Mouse (Mus musculus): ENCODE data around the gene Nfia. TPM values are rescaled to one million over a fixed set of nuclear protein-coding genes. Genes with fewer than 3 reads are reported as not detected.

Gene Nfia
- total RNA-seq, 4 experiments from 2014 or later: 117 to 145 (median 127) TPM

DNA sequence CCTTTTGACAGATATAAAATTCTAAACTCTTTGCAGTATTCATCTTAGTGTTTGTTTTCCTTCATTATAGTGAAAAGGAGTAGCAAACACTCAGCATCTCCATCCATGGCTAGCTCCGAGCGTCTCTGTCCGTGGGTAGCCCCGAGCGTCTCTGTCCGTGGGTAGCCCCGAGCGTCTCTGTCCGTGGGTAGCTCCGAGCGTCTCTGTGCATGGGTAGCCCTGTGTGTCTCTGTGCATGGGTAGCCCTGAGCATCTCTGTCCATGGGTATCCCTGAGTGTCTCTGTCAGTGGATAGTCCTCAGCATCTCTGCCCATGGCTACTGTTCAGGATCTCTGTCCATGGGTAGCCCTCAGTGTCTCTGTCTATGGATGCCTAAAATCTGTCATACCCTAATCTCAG lies 140.0 kb downstream of the Nfia start:
- DNase-seq: no peak

DNA sequence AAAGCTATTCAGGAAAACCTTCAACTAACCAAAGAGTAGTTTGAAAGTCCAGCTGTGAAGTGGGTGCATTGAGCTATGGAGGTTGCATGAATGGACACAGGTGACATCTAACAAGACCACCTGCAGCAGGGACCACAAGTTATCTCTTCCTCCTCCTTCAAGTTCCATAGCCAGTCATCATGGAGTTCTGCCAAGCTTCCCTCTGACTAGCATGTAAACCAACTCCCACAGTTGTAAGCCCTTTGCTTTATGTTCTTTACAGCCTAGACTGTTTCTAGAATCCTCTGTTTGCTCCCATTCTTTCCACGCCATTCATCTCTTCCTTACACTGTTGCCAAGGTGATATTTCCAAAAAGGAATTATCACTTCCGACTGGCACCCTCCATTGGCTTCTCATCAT lies 141.8 kb downstream of the Nfia start:
- no peak for DNase-seq

DNA sequence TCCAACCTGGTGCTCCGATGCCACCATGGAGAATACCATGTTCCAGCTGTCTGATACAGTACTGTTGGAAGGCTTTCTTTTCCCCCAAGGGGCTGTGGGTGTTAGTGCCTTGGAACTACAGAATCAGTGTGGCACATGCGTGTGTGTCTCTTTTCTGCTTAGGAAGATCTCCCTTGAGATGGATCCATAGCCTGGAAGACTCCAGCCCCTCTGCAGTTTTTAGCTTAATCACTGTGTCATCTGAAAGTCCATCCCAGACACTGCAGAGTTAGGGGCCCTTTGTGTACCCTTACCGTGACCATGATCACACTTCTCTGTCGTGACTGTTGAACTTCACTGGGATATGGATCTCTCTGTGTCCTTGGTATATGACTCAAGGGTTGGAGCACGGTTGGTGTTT lies 142.2 kb downstream of the Nfia start:
- no peak for DNase-seq

DNA sequence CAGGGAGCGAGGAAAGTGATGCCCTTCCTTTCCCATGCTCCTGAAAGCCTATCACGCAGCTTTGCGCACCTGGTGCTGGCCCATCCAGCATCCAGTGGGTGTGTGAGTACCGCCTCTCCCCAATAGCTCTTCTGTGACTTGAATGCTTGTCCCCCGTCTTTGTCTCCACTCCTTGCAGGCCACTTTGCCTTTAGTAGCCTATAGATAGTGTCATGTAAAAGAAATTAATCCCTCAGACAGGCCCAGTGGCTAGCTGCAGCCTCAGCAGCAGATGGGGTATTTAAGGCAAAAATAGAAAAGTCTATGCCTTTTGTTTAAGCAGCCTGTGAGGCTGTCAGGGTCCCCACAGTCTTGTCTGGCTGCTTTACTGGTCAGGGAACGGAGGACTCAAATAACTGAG lies 145.0 kb downstream of the Nfia start:
- DNase-seq: no peak

DNA sequence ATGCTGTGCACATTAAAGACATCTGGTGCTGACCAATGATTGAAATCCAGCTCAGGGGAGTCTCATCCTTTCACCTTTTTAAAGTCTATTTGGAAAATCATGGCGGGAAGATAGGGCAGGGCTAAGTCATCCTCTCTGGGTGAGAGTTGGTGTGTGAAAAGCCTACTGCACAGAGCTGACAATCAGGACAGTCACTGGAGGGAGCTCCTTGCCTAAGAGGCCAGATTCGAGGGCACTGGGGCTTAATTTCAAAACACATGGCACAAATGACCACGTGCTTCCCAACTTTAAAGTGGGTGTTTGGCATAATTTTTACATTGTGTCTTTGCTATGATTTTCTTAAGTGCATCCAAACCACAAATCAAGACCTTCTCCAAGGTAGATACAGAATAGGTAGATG lies 146.1 kb downstream of the Nfia start:
- DNase-seq: no peak

DNA sequence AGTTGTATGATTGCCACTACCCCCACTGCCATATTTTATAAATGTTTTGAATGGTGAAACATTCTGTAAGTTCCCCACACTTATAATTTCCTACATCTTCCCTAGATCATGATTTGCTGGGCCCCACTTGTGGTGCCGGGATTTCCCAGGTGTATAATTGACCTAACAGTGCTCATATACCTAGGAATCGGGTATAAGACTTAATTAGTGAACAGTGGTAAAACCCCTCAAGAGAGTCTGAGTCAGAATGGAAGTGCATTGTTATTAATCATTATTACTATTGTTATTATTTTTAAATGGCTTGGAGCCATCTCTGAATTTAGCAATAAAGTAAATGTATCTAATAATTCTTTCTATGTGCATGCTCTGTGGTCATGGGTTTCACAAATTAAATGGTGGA lies 147.2 kb downstream of the Nfia start:
- DNase-seq: no peak

DNA sequence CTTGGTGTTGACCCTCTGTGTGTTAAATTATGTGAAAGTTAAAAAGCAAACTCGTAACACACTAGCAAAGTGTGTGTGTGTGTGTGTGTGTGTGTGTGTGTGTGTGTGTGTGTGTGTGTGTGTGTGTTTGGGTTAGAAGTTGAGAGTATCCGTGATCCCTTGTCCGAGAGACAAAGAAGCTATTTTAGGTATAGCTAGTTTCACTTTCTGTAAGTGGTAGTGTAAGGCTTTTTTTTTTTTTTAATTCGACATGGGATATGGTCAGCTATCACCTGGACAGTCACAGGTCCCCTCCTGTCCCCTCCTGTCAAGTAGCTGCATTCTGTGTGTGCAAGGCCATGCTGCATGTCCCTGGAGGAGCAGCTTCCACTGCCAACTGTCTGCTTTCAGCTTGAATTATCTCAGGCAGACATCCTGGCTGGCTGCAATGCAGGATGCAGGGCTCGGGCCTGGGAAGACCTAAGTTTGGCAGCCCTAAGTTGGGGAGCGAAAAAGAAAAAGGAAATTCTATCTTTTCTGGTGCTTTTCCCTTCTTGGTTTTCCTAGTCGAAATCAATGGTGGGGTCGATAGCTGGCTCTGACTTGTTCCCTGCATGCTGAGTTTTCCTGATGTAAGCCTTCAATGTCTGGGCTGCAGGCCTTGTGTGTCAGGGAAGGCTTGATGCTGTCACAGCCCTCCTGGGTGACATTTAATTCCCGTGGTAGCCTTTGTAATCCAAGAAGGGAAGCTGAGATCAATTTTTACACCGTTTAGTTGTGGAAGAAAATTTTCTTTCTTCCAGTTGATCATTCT lies 147.9 kb downstream of the Nfia start:
- peak; percentile 43 for DNase-seq

DNA sequence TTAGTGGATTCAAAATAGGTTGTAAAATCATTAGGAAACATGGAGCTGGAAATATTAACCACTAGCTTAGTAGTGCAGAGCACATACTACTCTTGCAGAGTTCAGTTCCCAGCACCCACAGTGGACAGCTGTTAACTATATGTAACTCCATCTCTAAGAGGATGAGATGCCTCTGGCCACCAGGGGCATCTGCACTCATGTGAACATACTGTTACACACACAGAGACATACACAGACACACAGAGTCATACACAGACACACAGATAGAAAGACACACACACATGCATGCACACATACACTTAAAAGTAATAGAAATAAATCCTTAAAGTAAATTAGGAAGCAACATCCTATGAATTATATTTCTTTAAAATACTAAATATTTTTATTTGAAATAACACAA lies 149.1 kb downstream of the Nfia start:
- no peak for DNase-seq

DNA sequence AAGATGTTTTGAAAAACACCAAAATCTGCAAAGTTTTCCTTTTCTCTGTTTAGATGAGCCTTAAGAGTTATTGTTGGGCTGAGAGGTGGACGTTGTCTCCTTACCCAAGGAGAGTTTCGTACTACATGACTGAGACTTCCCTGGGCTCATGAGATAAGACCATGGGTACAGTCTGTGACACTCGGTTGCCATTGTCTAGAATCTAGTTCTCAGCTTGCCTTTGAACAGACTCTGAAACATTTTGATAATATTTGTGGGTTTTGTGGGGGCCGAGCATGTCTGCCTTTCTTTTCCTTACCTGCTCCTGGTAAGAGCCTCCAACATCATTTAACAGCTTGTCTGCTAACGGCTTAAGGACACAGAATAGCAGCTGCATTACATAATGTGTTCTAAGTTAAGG lies 150.7 kb downstream of the Nfia start:
- no peak for DNase-seq

DNA sequence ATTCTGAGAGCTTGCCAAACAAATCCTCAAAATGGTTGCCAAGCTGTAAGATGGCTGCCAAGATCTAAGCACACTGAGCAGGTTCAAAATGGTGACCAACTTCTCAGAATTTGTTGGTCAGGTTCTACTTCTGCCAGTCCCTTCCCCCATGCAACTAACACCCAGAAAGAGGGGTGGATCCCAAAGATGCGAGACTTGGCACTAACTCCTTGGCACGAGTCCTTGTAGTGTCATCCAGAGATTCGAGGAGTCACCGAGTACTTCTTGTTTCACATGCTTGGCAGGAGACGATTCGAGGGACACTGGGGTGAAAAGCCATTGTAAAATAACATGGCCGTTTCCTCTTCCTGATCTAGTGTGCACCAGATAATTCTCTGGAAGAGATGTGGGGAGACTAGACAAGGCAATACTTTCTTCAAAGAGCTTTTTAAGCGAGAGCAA lies 151.4 kb downstream of the Nfia start:
- DNase-seq: peak; percentile 59

DNA sequence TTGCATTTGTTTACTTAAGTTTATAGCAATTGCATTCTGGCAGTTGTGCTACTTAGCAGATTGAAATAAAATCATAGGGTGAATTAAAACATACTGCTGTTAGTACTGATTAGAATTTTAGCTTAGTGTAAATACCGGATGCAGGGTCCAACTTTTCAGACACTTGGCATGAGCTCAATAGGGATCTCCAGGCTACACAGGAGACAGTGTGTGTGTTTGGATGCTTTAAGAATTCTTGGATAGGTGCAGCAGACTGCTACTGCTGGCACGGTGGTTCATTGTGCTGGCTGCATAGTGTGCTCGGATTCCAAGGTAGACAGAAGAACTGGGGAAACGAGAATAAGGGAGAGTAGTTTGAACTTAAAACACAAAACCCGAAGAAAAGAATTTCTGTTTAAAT lies 151.9 kb downstream of the Nfia start:
- no peak for DNase-seq

DNA sequence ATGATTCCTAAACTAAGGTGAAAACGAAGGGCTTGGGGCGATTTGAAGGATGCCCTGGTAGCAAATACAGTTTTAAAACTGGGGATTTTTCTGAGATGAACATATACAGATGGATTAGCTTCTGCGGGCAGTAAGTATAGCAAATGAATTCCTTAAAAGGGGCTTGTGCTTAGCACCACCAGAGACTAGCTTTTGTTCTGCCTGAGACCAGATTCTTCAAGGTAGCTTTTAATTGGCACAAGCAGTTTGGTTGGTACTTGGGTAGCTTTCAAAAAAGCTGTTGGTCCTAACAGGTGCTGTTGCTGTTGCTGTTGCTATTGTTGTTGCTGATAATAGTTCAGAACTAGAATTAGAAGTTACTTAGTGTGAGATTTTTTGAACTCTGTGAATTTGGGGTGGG lies 152.3 kb downstream of the Nfia start:
- DNase-seq: no peak

DNA sequence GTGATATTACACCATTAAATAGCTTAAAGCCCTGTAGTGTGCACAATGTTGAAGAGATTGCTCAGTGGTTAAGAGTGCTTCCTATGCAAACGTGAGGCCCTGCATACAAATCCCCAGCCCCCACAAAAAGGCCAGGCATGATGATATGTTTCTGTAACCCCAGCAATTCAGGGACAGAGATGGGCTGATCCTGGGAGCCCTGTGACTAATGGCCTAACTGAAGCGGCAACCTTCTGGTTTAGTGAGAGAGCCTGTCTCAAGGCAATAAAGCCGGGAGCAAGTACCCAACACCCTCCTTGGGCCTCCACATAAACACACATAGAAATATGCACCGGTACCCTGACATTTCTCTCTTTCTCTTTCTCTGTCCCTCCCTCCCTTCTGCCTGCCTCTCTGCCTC lies 153.1 kb downstream of the Nfia start:
- DNase-seq: peak; percentile 58

DNA sequence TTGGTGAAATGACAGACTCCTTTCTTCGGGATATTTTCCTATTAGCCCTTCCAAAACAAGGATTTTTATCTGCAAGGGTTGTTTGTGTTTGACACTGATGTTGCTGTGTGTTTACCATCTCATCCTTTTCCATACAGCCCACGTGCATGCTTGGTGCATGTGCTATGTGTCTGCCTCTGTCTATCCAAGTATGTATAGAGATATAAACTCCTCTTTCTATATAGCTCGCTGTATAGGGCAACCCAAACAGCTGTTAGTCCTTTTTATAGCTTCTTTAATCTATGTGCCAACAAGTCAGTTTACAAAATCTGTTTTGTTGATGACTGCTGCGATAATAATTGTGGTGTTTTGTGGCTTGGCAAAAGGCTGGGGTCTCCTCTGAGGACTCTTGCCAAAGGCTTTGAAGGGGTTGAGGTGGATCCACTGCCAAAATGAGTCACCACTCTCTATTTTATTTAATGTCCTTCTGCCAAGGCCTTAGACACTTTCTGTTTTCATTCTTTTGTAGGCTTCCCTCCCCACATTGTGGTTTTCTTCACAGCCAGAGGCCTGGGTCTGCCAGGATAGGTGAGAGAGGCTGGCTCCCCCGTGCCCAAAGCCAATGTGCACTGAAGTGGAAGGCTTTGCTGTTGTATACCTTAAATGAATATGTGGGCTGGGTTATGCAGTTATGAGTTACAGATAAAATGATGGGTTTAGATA lies 154.2 kb downstream of the Nfia start:
- peak; percentile 48 for DNase-seq

DNA sequence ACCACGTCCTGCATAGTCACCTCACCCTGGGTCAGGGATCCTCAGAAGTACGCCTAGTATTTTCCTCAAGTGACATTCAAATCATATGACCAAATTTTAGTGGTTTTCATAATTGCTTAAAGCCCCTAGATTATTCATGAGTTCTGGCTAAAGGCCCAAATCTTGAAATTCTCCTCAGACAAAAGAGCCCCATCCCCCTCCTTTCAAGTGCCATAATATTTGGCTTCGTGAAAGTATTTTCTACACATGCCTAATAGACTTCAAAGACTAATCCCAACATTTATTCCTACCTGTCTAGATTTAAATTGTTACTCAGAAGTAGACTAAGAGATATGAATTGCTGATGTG lies 154.7 kb downstream of the Nfia start:
- no peak for DNase-seq

DNA sequence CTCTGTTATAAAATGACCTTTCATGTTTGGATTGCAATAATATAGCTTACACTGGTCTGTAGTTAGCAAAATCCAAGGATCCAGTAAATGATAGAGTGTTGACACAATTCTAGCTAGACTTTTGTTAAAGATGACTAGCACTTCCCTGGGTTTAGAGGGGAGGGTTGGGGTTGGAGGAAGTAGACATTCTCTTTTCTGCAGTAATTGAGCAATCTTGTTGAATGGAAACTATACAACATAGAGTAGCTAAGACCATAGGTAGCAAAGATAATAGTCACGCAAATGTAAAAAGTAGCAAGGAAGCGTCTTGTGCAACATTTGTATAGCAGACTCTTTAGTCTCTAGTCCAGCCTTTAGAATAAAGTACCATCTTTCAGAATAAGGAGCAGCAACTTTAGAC lies 163.8 kb downstream of the Nfia start:
- no peak for DNase-seq

DNA sequence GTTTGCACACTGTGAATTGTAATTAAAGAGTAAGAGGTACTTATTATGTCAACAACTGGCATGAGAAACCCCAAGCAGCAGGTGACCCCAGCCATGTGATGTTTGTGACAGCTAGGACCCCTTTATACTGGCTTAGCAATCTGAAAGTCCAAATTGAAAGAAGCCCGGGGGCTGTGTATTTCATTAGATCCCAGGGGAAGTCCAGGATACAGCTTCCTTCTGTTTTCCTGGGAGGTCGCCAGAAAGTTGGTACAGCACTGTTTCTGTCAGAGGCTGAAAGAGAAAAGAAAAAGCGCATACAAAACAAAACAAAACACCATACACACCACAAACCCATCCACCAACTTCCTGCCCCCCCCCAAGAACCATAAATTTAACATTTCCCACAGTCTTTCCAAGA lies 164.4 kb downstream of the Nfia start:
- no peak for DNase-seq

DNA sequence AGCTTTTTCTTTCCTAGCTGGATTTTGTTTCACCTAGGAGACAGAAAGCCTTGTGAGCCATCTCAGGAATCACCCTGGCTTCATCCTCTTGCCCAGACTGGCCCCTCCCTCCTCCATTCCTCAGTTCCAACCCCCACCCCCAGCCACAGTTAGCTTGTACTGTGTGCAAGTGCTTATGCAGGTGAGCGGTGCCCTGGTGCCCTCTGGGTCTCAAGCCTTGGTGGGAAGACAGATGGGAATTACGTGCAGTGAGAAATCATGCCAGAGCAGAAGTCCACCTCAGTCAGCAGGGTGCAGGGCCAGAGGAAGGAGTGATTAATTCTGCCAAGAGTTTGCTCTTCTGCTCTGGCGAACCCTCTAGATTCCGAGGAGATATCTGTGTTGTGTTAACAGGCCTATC lies 167.0 kb downstream of the Nfia start:
- DNase-seq: no peak

DNA sequence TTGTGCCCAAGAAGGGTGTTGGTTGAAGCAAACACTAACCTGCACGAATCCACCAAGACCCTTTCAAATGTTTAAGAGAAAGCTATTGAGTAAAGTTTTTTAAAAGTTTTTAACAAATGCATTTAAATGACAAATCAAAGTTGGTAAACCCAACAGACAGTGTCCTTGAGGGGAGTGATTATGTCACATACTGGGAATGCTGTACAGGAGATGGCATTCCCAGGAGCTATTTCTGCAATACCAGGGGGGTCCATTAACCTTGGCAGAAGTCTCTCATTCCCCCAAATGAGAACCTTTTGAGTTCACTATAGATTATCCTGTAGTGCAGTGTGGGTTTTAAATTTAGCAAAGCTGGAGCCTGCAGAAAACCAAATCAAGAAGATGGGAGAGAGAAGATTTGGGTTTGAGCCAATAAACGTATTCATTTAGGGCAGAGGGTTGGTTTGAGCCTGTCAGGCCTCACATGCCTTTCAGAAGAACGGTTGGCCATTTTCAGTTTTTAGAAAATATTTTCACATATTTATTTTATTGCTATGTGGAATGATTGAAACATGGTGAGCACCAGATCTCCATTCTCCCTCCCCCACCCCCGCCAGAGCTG lies 167.5 kb downstream of the Nfia start:
- DNase-seq: no peak

DNA sequence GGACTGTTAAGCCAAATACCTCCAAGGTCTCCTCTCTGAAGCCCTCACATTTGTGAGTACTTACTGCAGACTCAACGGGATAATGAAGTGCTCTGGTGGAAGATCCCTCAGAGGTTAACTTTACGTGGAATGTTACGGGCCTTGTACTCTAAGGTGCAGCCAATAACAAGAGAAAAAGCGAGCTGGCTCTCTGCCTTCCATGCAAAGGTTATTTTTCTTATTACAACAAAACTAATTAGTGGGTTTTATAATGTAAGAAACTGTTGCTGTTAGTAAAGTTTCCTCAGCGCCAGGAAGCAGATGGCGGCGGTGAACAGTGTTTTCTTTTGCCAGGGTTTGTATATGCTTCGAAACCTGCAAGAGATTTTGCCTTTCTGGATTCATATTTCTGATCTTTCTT lies 169.1 kb downstream of the Nfia start:
- DNase-seq: no peak

DNA sequence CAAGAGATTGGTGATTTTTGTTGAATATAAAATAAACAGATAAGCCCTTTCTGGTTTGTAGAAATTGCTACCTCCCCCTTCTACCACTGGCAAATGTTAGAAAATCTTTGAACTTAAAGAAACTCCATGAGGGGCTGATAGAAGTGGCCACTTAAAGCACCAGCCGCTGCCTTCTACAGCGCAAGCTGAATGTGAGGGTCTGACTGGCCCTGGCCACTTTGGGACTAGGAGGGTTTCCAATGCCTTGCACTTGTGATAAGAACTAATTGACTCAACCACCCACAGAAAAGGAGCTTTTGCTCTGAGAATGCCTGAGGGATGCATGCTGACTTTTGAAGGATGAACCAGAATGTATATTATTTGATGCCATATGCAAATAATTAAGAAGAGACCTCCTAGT lies 171.8 kb downstream of the Nfia start:
- no peak for DNase-seq

DNA sequence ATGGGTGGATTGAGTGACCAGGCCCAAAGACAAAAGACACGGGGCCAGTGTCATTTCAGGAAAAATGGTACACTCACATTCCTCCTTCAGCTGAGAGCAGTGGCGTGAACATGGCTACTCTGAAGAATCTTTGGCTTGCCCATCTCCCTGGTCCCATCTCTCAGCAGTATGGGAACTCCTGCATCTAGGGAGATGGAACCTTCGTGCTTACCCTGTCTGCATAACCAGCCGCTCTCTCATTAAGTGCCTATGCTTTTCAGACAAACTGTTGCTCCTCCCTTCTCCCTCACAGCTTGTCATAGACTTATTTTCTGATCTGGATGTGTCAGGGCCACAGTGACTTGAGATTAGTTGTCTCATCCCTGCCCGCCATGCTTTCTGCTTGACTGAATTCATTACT lies 174.9 kb downstream of the Nfia start:
- DNase-seq: no peak

DNA sequence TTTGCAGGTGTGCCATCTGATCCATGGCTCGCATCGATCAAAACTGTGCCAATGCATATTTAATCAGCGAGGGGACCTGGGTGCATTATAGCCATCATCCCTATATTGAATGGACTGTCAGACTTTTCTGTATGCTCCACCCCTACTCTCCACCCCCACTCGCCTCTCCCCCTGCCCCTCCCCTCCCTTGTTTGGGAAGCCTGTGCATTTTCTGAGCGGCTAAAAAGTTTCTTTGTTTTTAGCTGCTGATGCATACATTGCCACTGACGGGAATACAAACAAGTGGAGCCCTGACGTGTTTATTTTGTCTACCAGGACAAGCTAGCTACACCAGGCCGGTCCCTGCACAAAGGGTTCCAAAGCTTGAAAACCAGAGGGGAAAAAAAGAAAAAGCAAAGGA lies 175.7 kb downstream of the Nfia start:
- no peak for DNase-seq
